Comparison of ENCODE assay signal across 10 mouse cellular contexts in genomic region chr3:41462953-41463644, GRCm38 (mm10).
A peak's percentile ranks its signal among the peaks of the same experiment; 100 is the strongest.
DNase-seq lines count a peak whose midpoint lies in the region; ATAC-seq lines count a peak whose summit lies in the region.
"Had no signal": no experiment of that assay in that cellular context is flagged by ENCODE, and none has a peak within 500 bp of the region (broad histone marks: within the 10 kb centered on the region; RNA-seq: fewer than 3 reads in every experiment).

No protein-coding gene starts in this region.

- no peak overlapping the region for H3K4me3 ChIP-seq in embryonic facial prominence, embryonic 14.5 days (ENCODE audit: low read depth, low read length)
- no peak overlapping the region for H3K4me3 ChIP-seq in embryonic facial prominence, embryonic 10.5 days
- H3K4me3 ChIP-seq: limb, embryonic 10.5 days; megakaryocyte, embryonic 14.5 days had no signal

- H3K27ac ChIP-seq in embryonic facial prominence, embryonic 14.5 days (replicated peaks; ENCODE audit: low read depth, low read length): no peak overlapping the region
- H3K27ac ChIP-seq in embryonic facial prominence, embryonic 10.5 days (replicated peaks): no peak overlapping the region
- H3K27ac ChIP-seq: limb, embryonic 10.5 days had no signal

- no peak overlapping the region for H3K9ac ChIP-seq in embryonic facial prominence, embryonic 14.5 days (ENCODE audit: low read depth, low read length)

- 0 out of 2 replicates have a peak, but pooled peaks cover 3% of the 10 kb centered on the region for H3K4me1 ChIP-seq in embryonic facial prominence, embryonic 14.5 days (ENCODE audit: control insufficient read depth, insufficient read depth, low read length)
- no peaks in the 10 kb centered on the region for H3K4me1 ChIP-seq in embryonic facial prominence, embryonic 10.5 days
- H3K4me1 ChIP-seq: megakaryocyte, embryonic 14.5 days had no signal

- 47% methylated on average over 11 of the region's 11 CpGs for WGBS in embryonic facial prominence, embryonic 14.5 days
- WGBS in embryonic facial prominence, embryonic 10.5 days: 75% methylated on average over 11 of the region's 11 CpGs

- no peaks in the 10 kb centered on the region for H3K27me3 ChIP-seq in embryonic facial prominence, embryonic 14.5 days (replicated peaks; ENCODE audit: control insufficient read depth, insufficient read depth, low read length)
- no peaks in the 10 kb centered on the region for H3K27me3 ChIP-seq in embryonic facial prominence, embryonic 10.5 days (replicated peaks; ENCODE audit: low read depth, poor library complexity, severe bottlenecking)
- H3K27me3 ChIP-seq: megakaryocyte, embryonic 14.5 days had no signal

- H3K4me2 ChIP-seq in embryonic facial prominence, embryonic 14.5 days (ENCODE audit: low read depth, low read length): no peak overlapping the region

- H3K36me3 ChIP-seq in embryonic facial prominence, embryonic 14.5 days (ENCODE audit: control insufficient read depth, insufficient read depth, low read length): no peaks in the 10 kb centered on the region
- H3K36me3 ChIP-seq in embryonic facial prominence, embryonic 10.5 days (replicated peaks): no peaks in the 10 kb centered on the region
- H3K36me3 ChIP-seq: limb, embryonic 10.5 days had no signal

- H3K9me3 ChIP-seq in embryonic facial prominence, embryonic 14.5 days (ENCODE audit: control insufficient read depth, low read length): no peaks in the 10 kb centered on the region
- H3K9me3 ChIP-seq in embryonic facial prominence, embryonic 10.5 days: no peaks in the 10 kb centered on the region
- H3K9me3 ChIP-seq: limb, embryonic 10.5 days had no signal

- peak; percentile 65; the same call in 1 of the 2 replicates for ATAC-seq in embryonic facial prominence, embryonic 14.5 days (ENCODE audit: low read depth)
- ATAC-seq in megakaryocyte, adult 5-6 weeks (ENCODE audit: poor library complexity, severe bottlenecking): peak; percentile 68

- peak; percentile 80 for DNase-seq in embryonic facial prominence, embryonic 14.5 days (ENCODE audit: low spot score)
- DNase-seq in embryonic facial prominence, embryonic 10.5 days (ENCODE audit: low spot score): no peak
- DNase-seq in left cerebral cortex, postnatal 14 days (ENCODE audit: low spot score in 2 of 2): peak; percentile 23 to 64
- DNase-seq in left cerebral cortex, postnatal 4 days: no peak
- peak; percentile 40 to 42 for DNase-seq in heart, postnatal 10 days
- no peak for DNase-seq in ovary, postnatal 36 days (ENCODE audit: low spot score)
- no peak for DNase-seq in adrenal gland, postnatal 4 days (ENCODE audit: low spot score in 2 of 2)

- intact Hi-C loops in left cerebral cortex, postnatal 14 days (cut with DNase I): no loop called here
- intact Hi-C loops in left cerebral cortex, postnatal 4 days (cut with DNase I): no loop called here
- intact Hi-C loops in heart, postnatal 10 days (cut with DNase I): no loop called here

Comparison
In these comparisons a context has a peak if more than half of its experiments do, and no peak if none do; other contexts are left out.
1. DNase-seq: peak in embryonic facial prominence, embryonic 14.5 days (single experiment), left cerebral cortex, postnatal 14 days (2 of 2) and heart, postnatal 10 days (2 of 2); none in embryonic facial prominence, embryonic 10.5 days (single experiment), left cerebral cortex, postnatal 4 days (single experiment), ovary, postnatal 36 days (single experiment) and adrenal gland, postnatal 4 days (0 of 2).